Mouse (Mus musculus): Measurements from ENCODE around the gene Krt77.

- TF ChIP-seq GATA1 (IDR thresholded peaks at IDR 0.05; ENCODE audit: low read length) = no peak
- TF ChIP-seq TAL1 (IDR thresholded peaks at IDR 0.05; ENCODE audit: low read length) = no peak
Measured at GRCm38 (mm10) chr15:101833131-101833530, 36.4 kb downstream of the Krt77 start.
